Mouse (Mus musculus): ENCODE measurements at regions not wholly inside any gene's neighbourhood (a gene's known extent, or its start where the extent isn't known, plus 50 kb on each side); places are given as distances from the start of the nearest gene placed in this dataset.

DNA sequence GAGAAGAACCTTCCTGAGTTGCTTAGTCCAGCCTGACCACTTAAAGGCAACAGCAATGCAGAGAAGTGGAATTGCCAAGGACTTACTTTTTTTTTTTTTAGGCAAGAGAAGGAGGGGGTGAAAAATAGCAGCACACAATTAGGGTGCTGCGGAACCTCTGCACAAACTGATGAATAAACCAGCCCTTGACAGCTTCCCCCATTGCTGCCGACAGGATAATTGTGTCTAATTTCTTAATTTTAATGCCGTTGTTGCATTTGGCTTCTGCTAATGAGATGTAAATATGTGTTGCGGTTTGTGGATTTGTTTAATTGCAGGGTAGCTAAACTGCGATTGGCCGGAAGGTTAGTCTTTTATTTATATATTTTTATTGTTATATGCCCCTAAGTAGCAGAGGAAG, 157.5 kb upstream of the B3gat1 start:
- Histone ChIP-seq H3K27ac (no peak overlapping the region), H3K4me2 (no peak overlapping the region), H3K27me3 (no peaks in the 10 kb centered on the region), H3K36me3 (no peaks in the 10 kb centered on the region), H3K9ac (replicated peaks) (no peak overlapping the region), H3K4me3 (replicated peaks) (no peak overlapping the region), H3K9me3 (no peaks in the 10 kb centered on the region), H3K4me1 (replicated peaks) (no peaks in the 10 kb centered on the region)
- WGBS = 93% methylated on average over 6 of the region's 6 CpGs
- no peak for ATAC-seq (ENCODE audit: insufficient number of reproducible peaks, insufficient read depth, low FRiP score, low TSS enrichment, low read depth)

DNA sequence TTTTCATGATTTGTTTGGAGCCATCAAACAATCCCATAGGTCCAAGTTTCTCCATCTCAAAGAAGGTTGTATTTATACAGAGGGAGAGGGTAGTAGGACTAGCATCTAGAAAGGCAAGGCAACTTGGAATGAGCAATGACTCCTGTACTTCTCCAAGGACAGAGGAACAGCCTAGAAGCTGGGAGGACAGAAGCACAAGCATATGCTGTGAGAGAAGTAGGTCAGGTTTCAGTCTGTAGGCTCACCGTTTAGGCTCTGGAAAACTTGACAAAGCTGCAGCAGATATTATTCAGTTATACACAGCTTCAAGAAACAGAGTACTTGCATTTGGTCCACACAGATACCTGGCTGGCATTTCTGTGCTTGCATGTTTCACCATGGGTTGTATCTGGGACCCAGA, 131.5 kb upstream of the B3gat1 start:
- H3K9me3 ChIP-seq = no peaks in the 10 kb centered on the region

DNA sequence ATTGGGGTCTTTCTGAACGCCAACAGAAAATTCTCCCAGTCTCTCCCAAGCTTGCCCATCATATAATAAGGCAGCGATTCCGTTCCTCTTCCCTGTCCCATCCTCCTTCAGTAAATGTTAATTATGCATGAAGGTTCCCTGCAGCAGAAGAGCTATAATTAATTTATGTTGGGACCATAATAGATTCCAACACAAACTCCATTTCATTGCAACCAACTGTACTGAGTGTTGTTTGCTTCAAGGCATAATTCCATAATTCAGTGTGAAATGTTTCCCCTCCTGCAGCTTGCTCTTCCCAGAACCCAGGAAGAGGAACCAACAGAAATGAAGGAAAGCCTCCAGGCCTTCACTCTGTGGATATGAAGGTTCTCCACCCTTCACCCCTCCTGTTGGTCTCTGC, 129.0 kb upstream of the B3gat1 start:
- no peaks in the 10 kb centered on the region for H3K27me3 ChIP-seq
- H3K36me3 ChIP-seq = no peaks in the 10 kb centered on the region
- H3K27ac ChIP-seq = no peak overlapping the region
- no peak overlapping the region for H3K4me2 ChIP-seq
- H3K9ac ChIP-seq (replicated peaks) = no peak overlapping the region
- H3K9me3 ChIP-seq = no peaks in the 10 kb centered on the region
- no peaks in the 10 kb centered on the region for H3K4me1 ChIP-seq (replicated peaks)
- no peak for ATAC-seq (ENCODE audit: insufficient number of reproducible peaks, insufficient read depth, low FRiP score, low TSS enrichment, low read depth)
- 75% methylated on average over 3 of the region's 3 CpGs for WGBS
- no peak overlapping the region for H3K4me3 ChIP-seq (replicated peaks)

More for the DNA sequence above, 131.5 kb upstream of the B3gat1 start:
- H3K4me1 ChIP-seq (replicated peaks) = no peaks in the 10 kb centered on the region
- H3K4me2 ChIP-seq = no peak overlapping the region
- H3K36me3 ChIP-seq = no peaks in the 10 kb centered on the region
- no peaks in the 10 kb centered on the region for H3K27me3 ChIP-seq
- no peak for ATAC-seq (ENCODE audit: insufficient number of reproducible peaks, insufficient read depth, low FRiP score, low TSS enrichment, low read depth)
- H3K9ac ChIP-seq (replicated peaks) = no peak overlapping the region
- no peak overlapping the region for H3K27ac ChIP-seq
- H3K4me3 ChIP-seq (replicated peaks) = no peak overlapping the region
- WGBS = 79% methylated on average over 1 of the region's 1 CpGs

GRCm38 (mm10) chr9:26611711-26612437, 121.7 kb upstream of the B3gat1 start:
- H3K27ac ChIP-seq = no peak overlapping the region
- no peak overlapping the region for H3K4me3 ChIP-seq (replicated peaks)
- no peak overlapping the region for H3K4me2 ChIP-seq
- WGBS = 65% methylated on average over 6 of the region's 6 CpGs
- H3K9me3 ChIP-seq = peaks cover 5% of the 10 kb centered on the region; the same call in 1 of the 2 replicates
- no peaks in the 10 kb centered on the region for H3K4me1 ChIP-seq (replicated peaks)
- no peak overlapping the region for H3K9ac ChIP-seq (replicated peaks)
- no peak for ATAC-seq (ENCODE audit: insufficient number of reproducible peaks, insufficient read depth, low FRiP score, low TSS enrichment, low read depth)
- H3K36me3 ChIP-seq = no peaks in the 10 kb centered on the region
- H3K27me3 ChIP-seq = no peaks in the 10 kb centered on the region

GRCm38 (mm10) chr9:26622840-26623448, 110.6 kb upstream of the B3gat1 start:
- Histone ChIP-seq H3K4me3 (replicated peaks) (no peak overlapping the region), H3K27me3 (no peaks in the 10 kb centered on the region), H3K4me2 (no peak overlapping the region), H3K27ac (no peak overlapping the region), H3K9me3 (no peaks in the 10 kb centered on the region), H3K9ac (replicated peaks) (no peak overlapping the region), H3K36me3 (no peaks in the 10 kb centered on the region), H3K4me1 (replicated peaks) (no peaks in the 10 kb centered on the region)
- ATAC-seq (ENCODE audit: insufficient number of reproducible peaks, insufficient read depth, low FRiP score, low TSS enrichment, low read depth) = no peak
- 95% methylated on average over 1 of the region's 1 CpGs for WGBS

DNA sequence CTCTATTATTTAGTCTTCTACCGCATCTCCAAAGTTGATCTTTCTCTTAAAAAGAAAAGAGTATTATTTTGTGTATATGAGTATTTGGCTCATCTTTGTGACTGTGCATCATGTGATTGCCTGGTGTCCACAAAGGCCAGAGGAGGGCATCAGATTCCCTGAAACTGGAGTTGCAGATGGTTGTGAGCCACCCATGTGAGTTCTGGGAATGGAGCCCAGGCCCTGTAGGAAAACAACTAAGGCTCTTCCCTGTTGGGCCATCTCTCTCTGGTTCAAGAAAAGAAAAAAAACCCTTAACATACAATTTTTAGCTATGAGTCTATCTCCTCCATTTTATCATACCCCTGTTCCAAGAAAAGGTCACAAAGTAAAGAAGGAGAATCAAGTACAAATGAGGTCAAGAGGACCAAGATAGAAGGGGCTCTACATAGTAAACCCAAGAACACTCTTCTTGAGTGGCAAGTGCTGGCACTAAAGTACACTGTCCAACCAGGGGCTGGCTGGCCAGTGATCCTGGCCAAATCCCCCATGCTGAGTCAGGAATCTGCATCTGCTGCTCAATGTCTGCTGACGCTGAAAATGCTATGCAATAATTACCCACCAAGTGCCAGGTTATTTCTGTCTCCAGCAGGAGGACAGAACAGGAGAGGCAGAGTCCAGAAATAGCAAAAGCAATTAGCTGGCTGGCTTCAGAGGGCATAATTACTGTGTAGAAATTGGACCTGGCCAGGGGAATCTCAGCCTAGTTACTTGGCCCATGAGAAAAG, 108.2 kb upstream of the B3gat1 start:
- Histone ChIP-seq H3K4me2 (no peak overlapping the region), H3K9ac (replicated peaks) (no peak overlapping the region), H3K9me3 (no peaks in the 10 kb centered on the region), H3K4me1 (replicated peaks) (no peaks in the 10 kb centered on the region), H3K4me3 (replicated peaks) (no peak overlapping the region), H3K36me3 (no peaks in the 10 kb centered on the region), H3K27me3 (no peaks in the 10 kb centered on the region), H3K27ac (no peak overlapping the region)
- 72% methylated on average over 2 of the region's 2 CpGs for WGBS
- ATAC-seq (ENCODE audit: insufficient number of reproducible peaks, insufficient read depth, low FRiP score, low TSS enrichment, low read depth) = no peak

DNA sequence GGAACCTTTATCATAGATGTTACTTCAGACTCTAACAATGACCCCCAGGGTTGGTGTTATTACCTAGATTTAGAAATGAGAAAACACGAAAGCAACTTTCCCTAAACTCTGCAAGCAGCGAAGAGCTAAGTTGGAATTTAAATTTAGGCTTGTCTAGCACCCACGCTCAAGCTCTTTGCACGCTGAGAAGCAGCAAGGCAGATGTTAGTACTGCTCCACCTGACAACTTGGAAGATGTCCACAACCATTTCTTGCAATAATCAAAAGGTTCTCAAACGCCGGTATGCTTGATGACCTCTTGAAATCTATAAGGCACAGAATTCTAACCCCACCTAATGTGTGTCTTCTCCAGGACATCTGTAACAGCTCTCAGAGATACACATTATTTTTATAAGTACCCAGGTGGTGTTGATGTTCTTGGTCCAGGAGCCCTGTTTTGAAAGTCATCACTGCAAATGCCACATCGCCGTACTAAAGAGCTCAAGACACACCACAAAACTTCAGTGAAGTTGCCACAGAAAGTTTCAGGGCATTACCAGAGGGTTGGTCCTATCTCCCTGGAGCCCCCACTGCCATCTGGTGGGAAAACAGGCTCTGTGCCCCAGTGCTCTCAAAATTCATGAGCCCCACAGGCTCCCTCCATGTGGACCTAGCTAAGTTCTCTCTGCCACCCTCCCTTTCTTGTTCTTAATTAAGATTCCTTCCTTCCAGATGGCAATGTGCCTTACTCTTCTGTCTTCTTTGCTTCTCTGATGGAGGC, 100.5 kb upstream of the B3gat1 start:
- H3K27ac ChIP-seq = no peak overlapping the region
- no peak overlapping the region for H3K9ac ChIP-seq (replicated peaks)
- 90% methylated on average over 8 of the region's 8 CpGs for WGBS
- H3K36me3 ChIP-seq = no peaks in the 10 kb centered on the region
- H3K27me3 ChIP-seq = no peaks in the 10 kb centered on the region
- H3K4me2 ChIP-seq = no peak overlapping the region
- ATAC-seq (ENCODE audit: insufficient number of reproducible peaks, insufficient read depth, low FRiP score, low TSS enrichment, low read depth) = no peak
- H3K4me1 ChIP-seq (replicated peaks) = no peaks in the 10 kb centered on the region
- H3K9me3 ChIP-seq = no peaks in the 10 kb centered on the region
- H3K4me3 ChIP-seq (replicated peaks) = no peak overlapping the region

- no peak for ATAC-seq (ENCODE audit: insufficient number of reproducible peaks, insufficient read depth, low FRiP score, low TSS enrichment, low read depth)
Observed at GRCm38 (mm10) chr9:26635211-26635610, 98.3 kb upstream of the B3gat1 start.

GRCm38 (mm10) chr9:26638586-26638985, 94.9 kb upstream of the B3gat1 start:
- Histone ChIP-seq H3K36me3 (no peaks in the 10 kb centered on the region), H3K27me3 (no peaks in the 10 kb centered on the region)
- 84% methylated on average over 2 of the region's 2 CpGs for WGBS

More at GRCm38 (mm10) chr9:26635211-26635610, 98.3 kb upstream of the B3gat1 start:
- Histone ChIP-seq H3K27ac (no peak overlapping the region), H3K27me3 (no peaks in the 10 kb centered on the region), H3K4me2 (no peak overlapping the region), H3K4me1 (replicated peaks) (no peaks in the 10 kb centered on the region), H3K4me3 (replicated peaks) (no peak overlapping the region), H3K36me3 (no peaks in the 10 kb centered on the region), H3K9me3 (no peaks in the 10 kb centered on the region), H3K9ac (replicated peaks) (no peak overlapping the region)

GRCm38 (mm10) chr9:26642302-26642701, 91.2 kb upstream of the B3gat1 start:
- no peaks in the 10 kb centered on the region for H3K4me1 ChIP-seq (replicated peaks)
- no peak for ATAC-seq (ENCODE audit: insufficient number of reproducible peaks, insufficient read depth, low FRiP score, low TSS enrichment, low read depth)
- no peaks in the 10 kb centered on the region for H3K9me3 ChIP-seq
- H3K9ac ChIP-seq (replicated peaks) = no peak overlapping the region
- H3K4me2 ChIP-seq = no peak overlapping the region
- no peak overlapping the region for H3K27ac ChIP-seq
- H3K36me3 ChIP-seq = no peaks in the 10 kb centered on the region
- no peak overlapping the region for H3K4me3 ChIP-seq (replicated peaks)
- no peaks in the 10 kb centered on the region for H3K27me3 ChIP-seq
- WGBS = 74% methylated on average over 2 of the region's 2 CpGs

More at GRCm38 (mm10) chr9:26638586-26638985, 94.9 kb upstream of the B3gat1 start:
- Histone ChIP-seq H3K9ac (replicated peaks) (no peak overlapping the region), H3K4me2 (no peak overlapping the region), H3K4me3 (replicated peaks) (no peak overlapping the region), H3K27ac (no peak overlapping the region), H3K9me3 (no peaks in the 10 kb centered on the region), H3K4me1 (replicated peaks) (no peaks in the 10 kb centered on the region)
- ATAC-seq (ENCODE audit: insufficient number of reproducible peaks, insufficient read depth, low FRiP score, low TSS enrichment, low read depth) = no peak

DNA sequence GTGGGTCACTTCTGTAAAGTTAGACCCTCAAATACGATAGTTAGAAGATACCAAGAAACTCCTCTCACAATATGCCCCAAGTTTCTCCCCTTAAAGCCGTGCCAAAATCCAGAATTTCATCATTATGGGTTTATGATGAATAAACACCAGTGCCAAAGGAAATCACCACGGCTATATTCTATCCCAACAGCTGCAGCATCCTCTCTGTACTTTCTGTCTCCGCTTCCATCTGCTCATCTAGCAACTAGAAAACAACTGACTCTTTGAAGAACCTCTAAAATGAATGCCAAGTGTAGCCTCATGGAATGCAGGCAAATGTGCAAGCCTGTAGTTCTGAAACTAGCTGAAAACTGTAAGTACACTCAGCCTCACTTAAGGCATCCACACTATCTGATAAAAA, 90.7 kb upstream of the B3gat1 start:
- Histone ChIP-seq H3K4me2 (no peak overlapping the region), H3K4me3 (replicated peaks) (no peak overlapping the region), H3K27ac (no peak overlapping the region), H3K36me3 (no peaks in the 10 kb centered on the region), H3K4me1 (replicated peaks) (no peaks in the 10 kb centered on the region), H3K9me3 (no peaks in the 10 kb centered on the region), H3K9ac (replicated peaks) (no peak overlapping the region), H3K27me3 (no peaks in the 10 kb centered on the region)
- WGBS = 86% methylated on average over 4 of the region's 4 CpGs
- no peak for ATAC-seq (ENCODE audit: insufficient number of reproducible peaks, insufficient read depth, low FRiP score, low TSS enrichment, low read depth)
